ENCODE assay signal across 11 mouse cellular contexts in the genomic region with DNA sequence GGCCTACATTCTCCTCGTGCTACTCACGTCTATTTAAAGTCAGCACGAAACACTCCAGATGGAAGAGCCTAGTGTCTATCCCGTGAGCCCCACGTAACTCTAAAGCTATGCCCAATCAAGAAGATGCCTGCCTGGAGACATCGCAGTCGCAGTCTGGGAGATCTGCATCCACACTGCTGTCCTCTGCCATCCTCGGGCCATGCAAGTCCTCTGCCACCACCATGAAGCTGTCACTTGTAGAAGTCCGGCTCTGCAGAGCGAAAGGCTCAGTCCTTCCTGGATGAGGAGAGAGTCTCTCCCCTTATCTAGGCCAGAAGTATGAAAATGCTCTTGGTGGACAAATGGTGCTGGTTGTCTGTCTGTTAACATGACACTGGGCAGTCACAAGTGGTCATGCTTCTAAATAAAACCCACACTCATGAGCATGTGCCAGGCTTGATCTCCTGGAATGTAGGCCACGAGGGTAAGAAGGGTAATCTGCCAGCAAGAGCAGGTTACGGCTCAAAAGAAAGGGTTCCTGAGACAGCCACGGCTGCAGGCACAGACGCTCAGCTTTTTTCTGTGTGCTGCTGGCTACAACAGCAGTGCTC. TPM values are rescaled to one million over a fixed set of nuclear protein-coding genes. Genes with fewer than 3 reads are reported as not detected.
DNase-seq lines count a peak whose midpoint lies in the region; ATAC-seq lines count a peak whose summit lies in the region.
"Had no signal": no experiment of that assay in that cellular context is flagged by ENCODE, and none has a peak within 500 bp of the region (broad histone marks: within the 10 kb centered on the region; RNA-seq: fewer than 3 reads in every experiment).

Gene Gm10097 (plus strand): TSS at position 517 of the 590 bp plus-strand sequence.

- H3K4me1 ChIP-seq in kidney, embryonic 16.5 days (ENCODE audit: insufficient read depth, low read length): no peaks in the 10 kb centered on the region
- peaks cover 6% of the 10 kb centered on the region; the same call in 1 of the 2 replicates for H3K4me1 ChIP-seq in kidney, embryonic 15.5 days
- no peaks in the 10 kb centered on the region for H3K4me1 ChIP-seq in heart, embryonic 11.5 days (ENCODE audit: control insufficient read depth, insufficient read depth, low read length)
- H3K4me1 ChIP-seq: liver, embryonic 12.5 days had no signal

- ATAC-seq in kidney, embryonic 16.5 days (ENCODE audit: low FRiP score, low TSS enrichment): no peak
- ATAC-seq in kidney, embryonic 15.5 days (replicated peaks; ENCODE audit: low FRiP score): no peak
- peak; percentile 69 for ATAC-seq in heart, embryonic 11.5 days (replicated peaks; ENCODE audit: insufficient number of reproducible peaks, low FRiP score, low TSS enrichment)
- ATAC-seq: CD4-positive, CD25-positive, alpha-beta regulatory T cell, adult 4 months; inflammation-experienced regulatory T-cells, adult 6 months; liver, embryonic 12.5 days had no signal

- H3K4me2 ChIP-seq in kidney, embryonic 16.5 days (replicated peaks; ENCODE audit: low read depth, low read length): no peak within 1 kb of the TSS
- H3K4me2 ChIP-seq in kidney, embryonic 15.5 days: no peak within 1 kb of the TSS
- peak within 1 kb of the TSS; percentile 49 for H3K4me2 ChIP-seq in heart, embryonic 11.5 days
- H3K4me2 ChIP-seq: liver, embryonic 12.5 days had no signal

- no peaks in the 10 kb centered on the region for H3K36me3 ChIP-seq in kidney, embryonic 16.5 days (ENCODE audit: insufficient read depth, low read length)
- H3K36me3 ChIP-seq in kidney, embryonic 15.5 days: no peaks in the 10 kb centered on the region
- H3K36me3 ChIP-seq in heart, embryonic 11.5 days (ENCODE audit: control insufficient read depth, insufficient read depth, low read length): no peaks in the 10 kb centered on the region

- H3K4me3 ChIP-seq in kidney, embryonic 16.5 days (ENCODE audit: low read length): no peak within 1 kb of the TSS
- H3K4me3 ChIP-seq in kidney, embryonic 15.5 days (replicated peaks): no peak within 1 kb of the TSS
- H3K4me3 ChIP-seq in heart, embryonic 11.5 days (ENCODE audit: low read depth, low read length): peak within 1 kb of the TSS; percentile 12
- H3K4me3 ChIP-seq: liver, embryonic 12.5 days had no signal

- H3K27me3 ChIP-seq in kidney, embryonic 16.5 days (ENCODE audit: insufficient read depth, low read length): no peaks in the 10 kb centered on the region
- H3K27me3 ChIP-seq in kidney, embryonic 15.5 days: no peaks in the 10 kb centered on the region
- H3K27me3 ChIP-seq in heart, embryonic 11.5 days (ENCODE audit: control insufficient read depth, insufficient read depth, low read length): no peaks in the 10 kb centered on the region
- H3K27me3 ChIP-seq: liver, embryonic 12.5 days had no signal

- WGBS in kidney, embryonic 16.5 days: 83% methylated on average over 14 of the region's 14 CpGs
- WGBS in kidney, embryonic 15.5 days: 83% methylated on average over 14 of the region's 14 CpGs
- WGBS in heart, embryonic 11.5 days (ENCODE audit: insufficient replicate concordance): 56% methylated on average over 14 of the region's 14 CpGs

- H3K9ac ChIP-seq in kidney, embryonic 16.5 days (replicated peaks; ENCODE audit: low read length): no peak within 1 kb of the TSS
- no peak within 1 kb of the TSS for H3K9ac ChIP-seq in kidney, embryonic 15.5 days
- H3K9ac ChIP-seq in heart, embryonic 11.5 days (ENCODE audit: low read depth, low read length): peak within 1 kb of the TSS; percentile 43; the same call in 1 of the 2 replicates
- H3K9ac ChIP-seq: liver, embryonic 12.5 days had no signal

- DNase-seq in cerebellum, adult 9-10 months: peak; percentile 68
- peak; percentile 72 for DNase-seq in retina, adult 2 months (ENCODE audit: low read depth, low spot score)
- DNase-seq in adrenal gland, postnatal 4 days (ENCODE audit: low spot score in 2 of 2): no peak
- no peak for DNase-seq in right cerebral cortex, postnatal 4 days
- DNase-seq: embryo, embryonic 11 days had no signal

- 0 out of 2 replicates have a peak, but pooled peaks cover 2% of the 10 kb centered on the region for H3K9me3 ChIP-seq in kidney, embryonic 16.5 days (ENCODE audit: low read length)
- no peaks in the 10 kb centered on the region for H3K9me3 ChIP-seq in kidney, embryonic 15.5 days (replicated peaks)
- H3K9me3 ChIP-seq in heart, embryonic 11.5 days (replicated peaks; ENCODE audit: control insufficient read depth, low read length): no peaks in the 10 kb centered on the region
- H3K9me3 ChIP-seq: liver, embryonic 12.5 days had no signal

- H3K27ac ChIP-seq in kidney, embryonic 16.5 days (ENCODE audit: low read length): peak within 1 kb of the TSS; percentile 12; the same call in 1 of the 2 replicates
- H3K27ac ChIP-seq in kidney, embryonic 15.5 days: no peak within 1 kb of the TSS
- H3K27ac ChIP-seq in heart, embryonic 11.5 days (ENCODE audit: low read depth, low read length): peak within 1 kb of the TSS; percentile 93
- H3K27ac ChIP-seq: liver, embryonic 12.5 days had no signal

RNA-seq across cellular contexts. Expression of gene Gm10097, which starts in this region (rescaled TPM):
- polyA plus RNA-seq in kidney, embryonic 16.5 days (2015; fragmentation: Nextera tagmentation; extraction: Ambion mirVana): 0.15 TPM in 1 of 2 replicates, not detected in the other
- polyA plus RNA-seq in kidney, embryonic 15.5 days (2015; fragmentation: Nextera tagmentation; extraction: Ambion mirVana): 0.05 and 0.12 TPM in 2 replicates
- polyA plus RNA-seq in heart, embryonic 11.5 days (2014; fragmentation: Nextera tagmentation; extraction: Ambion mirVana): 0.42 and 0.54 TPM in 2 replicates
- total RNA-seq in adrenal gland, postnatal 4 days (2021): under 1 TPM in 1 of 2 experiments, not detected in 1; 0.11 TPM
- polyA plus RNA-seq: liver, embryonic 12.5 days had no signal

Comparison
In these comparisons a context has a peak if more than half of its experiments do, and no peak if none do; other contexts are left out.
1. Peak in ATAC-seq, H3K4me3 ChIP-seq, H3K27ac ChIP-seq, H3K9ac ChIP-seq and H3K4me2 ChIP-seq in heart, embryonic 11.5 days; RNA of the gene not detected or under 1 TPM.
2. DNase-seq: peak in cerebellum, adult 9-10 months (single experiment) and retina, adult 2 months (single experiment); none in adrenal gland, postnatal 4 days (0 of 2) and right cerebral cortex, postnatal 4 days (single experiment).